Mouse (Mus musculus): Measurements from ENCODE around the gene Gm10972.

- TF ChIP-seq CTCF (IDR thresholded peaks at IDR 0.05; ENCODE audit: control insufficient read depth, insufficient read depth, insufficient replicate concordance, low read depth, low read length) (no peak), POLR2A (IDR thresholded peaks at IDR 0.05; ENCODE audit: control insufficient read depth, low read depth, low read length) (no peak)
These were observed 30.6 kb upstream of the Gm10972 start for GRCm38 (mm10) chr3:94612274-94612673.
